Mouse (Mus musculus): Measurements from ENCODE around the gene Amh.
"Not testable (repeated sequence)": the region's sequence is repeated elsewhere in the genome, so short reads cannot be mapped to it uniquely, and the experiment has no call there.

The Amh gene

GRCm38 (mm10) chr10:80827870-80828420, 22.9 kb downstream of the Amh start:
- no peak for DNase-seq (ENCODE audit: low spot score in 2 of 2)

- not testable (repeated sequence) for DNase-seq (ENCODE audit: low spot score in 2 of 2)
Observed at GRCm38 (mm10) chr10:80828587-80828986, 23.5 kb downstream of the Amh start.

- DNase-seq (ENCODE audit: low spot score in 2 of 2) = no peak
Observed at GRCm38 (mm10) chr10:80829359-80830278, 24.6 kb downstream of the Amh start.

GRCm38 (mm10) chr10:80831136-80831535, 26.1 kb downstream of the Amh start:
- DNase-seq (ENCODE audit: low spot score in 2 of 2) = no peak

- no peak for DNase-seq (ENCODE audit: low spot score in 2 of 2)
Observed at GRCm38 (mm10) chr10:80832818-80833217, 27.8 kb downstream of the Amh start.

- no peak for DNase-seq (ENCODE audit: low spot score in 2 of 2)
Observed at GRCm38 (mm10) chr10:80835617-80836016, 30.6 kb downstream of the Amh start.

- DNase-seq (ENCODE audit: low spot score in 2 of 2) = no peak
Observed at GRCm38 (mm10) chr10:80836949-80837379, 31.9 kb downstream of the Amh start.

GRCm38 (mm10) chr10:80837827-80838226, 32.8 kb downstream of the Amh start:
- DNase-seq (ENCODE audit: low spot score in 2 of 2) = no peak

- no peak for DNase-seq (ENCODE audit: low spot score in 2 of 2)
Observed at GRCm38 (mm10) chr10:80838346-80838912, 33.4 kb downstream of the Amh start.

- no peak for DNase-seq (ENCODE audit: low spot score in 2 of 2)
Observed at GRCm38 (mm10) chr10:80839848-80840247, 34.8 kb downstream of the Amh start.

- DNase-seq (ENCODE audit: low spot score in 2 of 2) = no peak
Observed at GRCm38 (mm10) chr10:80841685-80842084, 36.6 kb downstream of the Amh start.

- peak; percentile 56 to 59 for DNase-seq (ENCODE audit: low spot score in 2 of 2)
Observed at GRCm38 (mm10) chr10:80842334-80842733, 37.3 kb downstream of the Amh start.

- DNase-seq (ENCODE audit: low spot score in 2 of 2) = no peak
Observed at GRCm38 (mm10) chr10:80843087-80843930, 38.3 kb downstream of the Amh start.

- DNase-seq (ENCODE audit: low spot score in 2 of 2) = peak; percentile 54 to 57
Observed at GRCm38 (mm10) chr10:80843931-80844547, 39.0 kb downstream of the Amh start, which contains the start of gene Lingo3. Gene Lingo3 (minus strand): TSS chr10:80844039.

GRCm38 (mm10) chr10:80845055-80845693, 40.1 kb downstream of the Amh start:
- DNase-seq (ENCODE audit: low spot score in 2 of 2) = no peak

- peak; percentile 44 to 54 for DNase-seq (ENCODE audit: low spot score in 2 of 2)
Observed at GRCm38 (mm10) chr10:80845732-80846131, 40.7 kb downstream of the Amh start.

GRCm38 (mm10) chr10:80848571-80848970, 43.5 kb downstream of the Amh start:
- DNase-seq (ENCODE audit: low spot score in 2 of 2) = no peak

- peak; percentile 96 to 98 for DNase-seq (ENCODE audit: low spot score in 2 of 2)
Observed at GRCm38 (mm10) chr10:80854913-80855748, 50.1 kb downstream of the Amh start, which contains the start of the genes Lsm7 and Sppl2b. Gene Lsm7 (minus strand): TSS chr10:80855209. Gene Sppl2b (plus strand): TSS chr10:80855275.

GRCm38 (mm10) chr10:80855749-80856073, 50.7 kb downstream of the Amh start:
- no peak for DNase-seq (ENCODE audit: low spot score in 2 of 2)

- no peak for DNase-seq (ENCODE audit: low spot score in 2 of 2)
Observed at GRCm38 (mm10) chr10:80856267-80856666, 51.2 kb downstream of the Amh start.

Data from frontal cortex, postnatal 36 days (tissue).